Mouse (Mus musculus): ENCODE measurements at regions not wholly inside any gene's neighbourhood (a gene's known extent, or its start where the extent isn't known, plus 50 kb on each side); places are given as distances from the start of the nearest gene placed in this dataset.

DNA sequence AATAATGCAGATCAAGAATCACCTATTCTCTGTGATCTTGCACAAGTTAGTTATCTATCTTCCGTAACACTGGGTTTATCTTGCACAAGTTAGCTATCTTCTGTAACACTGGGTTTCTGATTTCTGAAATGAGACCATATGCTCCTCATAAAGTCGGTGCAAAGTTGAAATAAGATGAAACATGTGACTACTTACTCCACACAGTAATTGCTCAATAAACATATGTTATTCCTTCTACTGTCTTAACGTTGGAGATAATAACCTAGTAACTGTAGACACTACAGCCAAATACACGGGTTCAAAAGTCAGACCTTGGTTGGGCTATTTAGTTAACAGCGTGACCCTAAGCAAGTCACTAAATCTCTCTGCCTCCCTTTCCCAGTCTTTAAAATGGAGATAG lies 65.8 kb upstream of the Atp11b start:
- DNase-seq (ENCODE audit: low spot score) = no peak

DNA sequence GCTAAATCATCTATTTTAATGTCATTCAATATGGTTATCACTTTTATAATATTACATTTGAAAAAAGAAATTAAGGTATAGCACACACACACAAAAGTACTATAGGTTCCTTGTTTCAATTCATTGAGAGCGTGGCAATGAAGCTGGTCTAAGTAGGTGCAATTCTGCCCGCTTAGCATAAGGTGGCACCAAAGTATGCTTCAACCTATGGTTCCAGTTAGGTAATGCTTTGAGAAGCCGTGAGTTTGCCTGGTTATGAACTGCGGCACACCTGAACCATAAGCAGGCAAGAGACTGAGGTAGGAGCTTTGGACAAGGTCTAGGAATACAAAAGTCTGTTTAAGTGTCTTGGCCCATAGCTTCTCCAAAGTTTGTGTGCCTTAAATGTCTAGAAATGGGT lies 65.1 kb upstream of the Atp11b start:
- DNase-seq (ENCODE audit: low spot score) = peak; percentile 57

DNA sequence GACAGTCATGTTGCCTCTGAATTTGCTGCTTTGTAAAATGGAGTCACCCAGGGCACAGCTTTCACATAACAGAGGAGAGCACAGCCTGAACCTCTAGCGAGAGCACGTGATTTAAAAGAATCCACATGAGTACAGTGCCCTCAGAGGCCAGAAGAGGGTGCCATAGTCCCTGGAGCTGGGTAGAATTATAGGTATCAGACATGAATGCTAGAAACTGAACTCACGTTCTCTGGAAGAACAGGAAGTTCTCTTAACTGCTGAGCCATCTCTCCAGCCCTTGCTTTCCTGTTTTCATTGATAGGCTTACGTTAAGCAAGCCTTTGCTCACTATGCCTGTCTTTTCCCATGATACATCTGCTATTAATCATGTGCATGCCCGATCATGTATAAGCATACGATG lies 60.9 kb upstream of the Atp11b start:
- DNase-seq (ENCODE audit: low spot score) = peak; percentile 63

DNA sequence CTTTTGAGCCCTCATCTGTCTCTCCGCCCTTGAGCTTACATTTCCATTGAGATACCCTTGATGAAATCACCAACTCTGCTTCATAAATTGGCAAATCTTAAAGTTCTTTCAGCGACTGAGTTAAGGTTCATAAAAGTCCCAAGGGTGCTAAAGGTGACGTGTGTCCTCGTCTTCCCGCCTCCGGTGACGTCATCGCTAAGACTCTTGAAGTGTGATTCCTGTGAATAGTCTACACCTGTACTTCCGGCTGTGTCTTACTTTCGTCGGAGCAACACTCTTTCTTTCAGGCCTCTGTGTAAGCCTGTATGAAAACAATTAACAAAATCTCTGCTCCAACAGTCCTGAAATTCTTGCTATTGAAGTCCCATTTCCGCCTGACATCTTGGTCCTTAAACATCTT lies 60.4 kb upstream of the Atp11b start:
- no peak for DNase-seq (ENCODE audit: low spot score)

DNA sequence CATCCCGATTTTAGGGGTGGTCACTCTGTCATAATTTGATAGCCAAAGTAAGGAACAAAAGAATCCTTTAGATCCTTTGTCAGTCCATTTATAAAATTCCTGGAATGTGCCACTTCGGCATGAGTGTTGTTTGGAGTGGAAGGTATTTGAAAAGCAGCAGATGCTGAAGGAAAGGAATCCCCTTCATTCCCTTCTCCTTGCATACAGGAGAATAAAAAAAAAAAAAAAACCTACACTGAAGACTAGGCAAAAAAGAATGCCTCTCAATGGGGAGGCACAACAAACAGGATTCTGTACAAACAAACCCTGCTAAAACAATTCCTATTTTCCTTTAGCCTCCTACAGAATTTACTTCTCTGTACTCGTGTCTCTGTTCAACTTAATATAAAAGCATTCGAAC lies 59.7 kb upstream of the Atp11b start:
- DNase-seq (ENCODE audit: low spot score) = no peak

DNA sequence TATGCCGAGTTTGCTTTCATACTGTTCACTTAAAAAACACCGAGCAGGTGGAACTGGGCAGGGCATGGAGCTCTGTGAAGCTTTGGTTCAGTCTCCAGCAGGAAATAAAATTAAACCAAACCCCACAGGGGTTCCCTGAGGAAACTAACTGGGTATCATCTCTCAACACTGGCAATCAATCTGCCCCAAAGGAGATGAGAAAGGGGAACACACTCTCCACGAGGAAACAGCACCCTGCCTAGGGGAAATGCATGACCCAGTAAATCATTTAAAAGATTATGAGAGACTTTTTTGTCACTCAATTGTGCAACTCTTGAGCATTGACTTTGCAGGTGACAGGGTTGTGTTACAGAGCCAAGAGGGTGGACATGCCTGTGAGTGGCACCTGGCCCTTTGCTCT lies 58.0 kb upstream of the Atp11b start:
- no peak for DNase-seq (ENCODE audit: low spot score)

DNA sequence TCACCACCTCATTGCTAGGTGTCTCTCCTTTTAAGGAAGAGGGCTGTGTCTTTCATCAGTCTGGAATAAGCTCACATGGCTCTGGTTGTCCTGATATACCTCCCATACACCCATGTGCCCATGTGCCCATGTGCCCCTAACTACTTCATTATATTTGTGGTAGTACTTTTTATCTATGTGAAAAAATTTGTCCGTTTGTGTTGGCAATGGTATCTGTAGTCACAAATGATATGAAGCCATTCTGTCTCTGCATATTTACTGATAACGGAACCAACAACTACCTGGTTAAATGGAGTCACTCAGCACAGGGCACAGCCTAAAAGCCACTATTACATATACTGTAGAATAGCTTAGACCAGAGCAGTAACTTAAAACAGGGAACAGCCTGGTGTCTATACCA lies 54.6 kb upstream of the Atp11b start:
- no peak for DNase-seq (ENCODE audit: low spot score)

DNA sequence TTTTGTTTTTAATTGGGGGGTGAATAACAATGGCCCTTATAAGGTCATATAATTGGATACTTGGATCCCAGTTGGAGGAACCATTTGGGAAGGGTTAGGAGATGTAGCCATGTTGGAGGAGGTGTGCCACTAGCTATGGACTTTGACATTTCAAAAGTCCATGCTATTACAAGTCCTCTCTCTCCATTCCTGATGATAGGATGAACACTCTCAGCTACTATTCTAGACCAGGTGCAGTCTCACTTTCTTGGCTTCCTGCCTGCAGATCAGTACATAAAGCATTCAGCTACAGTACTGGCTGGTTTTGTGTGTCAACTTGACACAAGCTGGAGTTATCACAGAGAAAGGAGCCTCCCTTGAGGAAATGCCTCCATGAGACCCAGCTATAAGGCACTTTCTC lies 53.9 kb upstream of the Atp11b start:
- no peak for DNase-seq (ENCODE audit: low spot score)

DNA sequence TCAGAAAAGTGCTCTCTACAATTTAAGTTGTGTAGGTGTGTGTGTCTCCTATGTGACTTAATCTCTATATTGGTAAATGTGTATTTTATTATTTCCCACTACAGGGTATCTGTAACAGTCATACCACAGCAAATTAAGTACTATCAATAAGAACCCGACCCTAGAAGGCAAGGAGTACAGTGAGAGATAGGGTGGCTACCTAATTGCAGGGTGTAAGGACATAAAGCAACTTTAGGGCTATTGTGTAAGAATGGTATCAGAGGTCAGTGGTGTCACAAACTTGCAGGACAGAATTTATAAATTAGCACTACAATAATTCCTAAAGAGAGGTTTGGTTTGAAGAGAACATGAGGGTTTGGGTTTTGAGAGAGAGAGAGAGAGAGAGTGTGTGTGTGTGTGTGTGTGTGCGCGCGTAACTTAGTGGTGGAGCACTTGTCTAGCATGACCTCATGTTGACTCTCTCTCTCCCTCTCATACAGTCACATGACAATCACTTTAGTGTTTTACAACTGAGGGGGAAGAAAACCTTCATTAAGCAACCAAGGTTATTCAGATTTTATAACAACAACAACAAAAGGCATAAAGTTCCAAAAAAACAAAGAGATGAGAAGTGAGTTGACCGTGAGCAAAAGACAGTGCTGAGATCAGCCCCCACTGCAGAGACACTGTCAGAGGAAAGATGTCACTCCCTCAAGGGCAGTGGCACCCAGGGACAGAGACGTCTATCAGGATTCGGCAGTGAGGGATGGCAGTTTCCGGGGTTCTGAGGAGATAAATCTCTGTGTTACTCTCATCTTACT lies 50.2 kb upstream of the Atp11b start:
- no peak for DNase-seq (ENCODE audit: low spot score)
